8 mouse cellular contexts compared by ENCODE assay signal in genomic region chr11:94936851-94937295, GRCm38 (mm10). TPM values are rescaled to one million over a fixed set of nuclear protein-coding genes. Genes with fewer than 3 reads are reported as not detected.
DNase-seq lines count a peak whose midpoint lies in the region; ATAC-seq lines count a peak whose summit lies in the region.

No protein-coding gene starts in this region.

- H3K9me3 ChIP-seq in embryonic facial prominence, embryonic 13.5 days = no peaks in the 10 kb centered on the region
- H3K9me3 ChIP-seq in limb, embryonic 12.5 days = no peaks in the 10 kb centered on the region
- no peaks in the 10 kb centered on the region for H3K9me3 ChIP-seq in midbrain, embryonic 15.5 days

- H3K27me3 ChIP-seq in embryonic facial prominence, embryonic 13.5 days = peaks cover 2% of the 10 kb centered on the region; the same call in 1 of the 2 replicates
- H3K27me3 ChIP-seq in limb, embryonic 12.5 days = peaks cover 13% of the 10 kb centered on the region; the same call in 1 of the 2 replicates
- H3K27me3 ChIP-seq in midbrain, embryonic 15.5 days (replicated peaks) = peaks cover 56% of the 10 kb centered on the region

- peak overlapping the region; percentile 74 for H3K4me3 ChIP-seq in embryonic facial prominence, embryonic 13.5 days
- peak overlapping the region; percentile 54 for H3K4me3 ChIP-seq in limb, embryonic 12.5 days (replicated peaks)
- H3K4me3 ChIP-seq in midbrain, embryonic 15.5 days = peak overlapping the region; percentile 29

- ATAC-seq in embryonic facial prominence, embryonic 13.5 days (ENCODE audit: insufficient number of reproducible peaks, insufficient read depth, low FRiP score, low TSS enrichment, low read depth) = peak; percentile 48
- peak; percentile 90 for ATAC-seq in limb, embryonic 12.5 days (ENCODE audit: insufficient number of reproducible peaks, insufficient read depth, low FRiP score, low TSS enrichment, low read depth)
- peak; percentile 60; the same call in 1 of the 2 replicates for ATAC-seq in midbrain, embryonic 15.5 days (replicated peaks)

- 2% methylated on average over 17 of the region's 17 CpGs for WGBS in embryonic facial prominence, embryonic 13.5 days
- WGBS in limb, embryonic 12.5 days = under 1% methylated on average over 17 of the region's 17 CpGs
- WGBS in midbrain, embryonic 15.5 days = under 1% methylated on average over 17 of the region's 17 CpGs

- peak overlapping the region; percentile 90 for H3K4me2 ChIP-seq in embryonic facial prominence, embryonic 13.5 days
- peak overlapping the region; percentile 82 for H3K4me2 ChIP-seq in limb, embryonic 12.5 days
- H3K4me2 ChIP-seq in midbrain, embryonic 15.5 days = peak overlapping the region; percentile 61

- peaks cover 38% of the 10 kb centered on the region for H3K36me3 ChIP-seq in embryonic facial prominence, embryonic 13.5 days
- peaks cover 31% of the 10 kb centered on the region for H3K36me3 ChIP-seq in limb, embryonic 12.5 days
- no peaks in the 10 kb centered on the region for H3K36me3 ChIP-seq in midbrain, embryonic 15.5 days (replicated peaks)

- DNase-seq in A20 (ENCODE audit: low read depth, low spot score) = peak; percentile 88
- DNase-seq in adrenal gland, postnatal 4 days (ENCODE audit: low spot score in 2 of 2) = peak; percentile 64 to 79
- DNase-seq in heart, adult 8-10 months (ENCODE audit: low spot score) = peak; percentile 94
- DNase-seq in kidney, adult 8-10 months = peak; percentile 83 to 94
- DNase-seq in spleen, adult 18-20 months = peak; percentile 59 to 83

- peaks cover 75% of the 10 kb centered on the region for H3K4me1 ChIP-seq in embryonic facial prominence, embryonic 13.5 days
- H3K4me1 ChIP-seq in limb, embryonic 12.5 days (replicated peaks) = peaks cover 52% of the 10 kb centered on the region
- H3K4me1 ChIP-seq in midbrain, embryonic 15.5 days = peaks cover 13% of the 10 kb centered on the region

- H3K9ac ChIP-seq in embryonic facial prominence, embryonic 13.5 days = peak overlapping the region; percentile 95
- peak overlapping the region; percentile 70 for H3K9ac ChIP-seq in limb, embryonic 12.5 days (replicated peaks)
- no peak overlapping the region for H3K9ac ChIP-seq in midbrain, embryonic 15.5 days

- peak overlapping the region; percentile 98 for H3K27ac ChIP-seq in embryonic facial prominence, embryonic 13.5 days
- peak overlapping the region; percentile 89 for H3K27ac ChIP-seq in limb, embryonic 12.5 days
- no peak overlapping the region for H3K27ac ChIP-seq in midbrain, embryonic 15.5 days

RNA-seq across cellular contexts. Expression of gene Col1a1, which starts 0.8 kb away (rescaled TPM):
- total RNA-seq in adrenal gland, postnatal 4 days (2021) = 1,000 to 10,000 TPM in 1 of 2 experiments, 100 to 1,000 TPM in 1; 890 to 1,096 TPM
- 1,060 and 1,259 TPM in 2 replicates for polyA plus RNA-seq in embryonic facial prominence, embryonic 13.5 days (2015; fragmentation: Nextera tagmentation; extraction: Ambion mirVana)
- total RNA-seq in heart, adult 8-10 months (2022) = 10 to 100 TPM; 23.3 to 50.4 (median 39.8) TPM
- 290 and 351 TPM in 2 replicates for polyA plus RNA-seq in limb, embryonic 12.5 days (2016; fragmentation: Nextera tagmentation; extraction: Ambion mirVana)
- polyA plus RNA-seq in midbrain, embryonic 15.5 days (2015; fragmentation: Nextera tagmentation; extraction: Ambion mirVana) = 82.7 and 92.9 TPM in 2 replicates

RNA-seq across cellular contexts. Expression of gene Hils1, which starts 30.5 kb away (rescaled TPM):
- total RNA-seq in adrenal gland, postnatal 4 days (2021) = not detected
- polyA plus RNA-seq in embryonic facial prominence, embryonic 13.5 days (2015; fragmentation: Nextera tagmentation; extraction: Ambion mirVana) = not detected in 2 replicates
- not detected for total RNA-seq in heart, adult 8-10 months (2022)
- not detected in 2 replicates for polyA plus RNA-seq in limb, embryonic 12.5 days (2016; fragmentation: Nextera tagmentation; extraction: Ambion mirVana)
- polyA plus RNA-seq in midbrain, embryonic 15.5 days (2015; fragmentation: Nextera tagmentation; extraction: Ambion mirVana) = not detected in 2 replicates

RNA-seq across cellular contexts. Expression of gene Sgca, which starts 39.3 kb away (rescaled TPM):
- total RNA-seq in adrenal gland, postnatal 4 days (2021) = 1 to 10 TPM; 2.8 to 3.9 TPM
- polyA plus RNA-seq in embryonic facial prominence, embryonic 13.5 days (2015; fragmentation: Nextera tagmentation; extraction: Ambion mirVana) = 1.1 and 1.5 TPM in 2 replicates
- total RNA-seq in heart, adult 8-10 months (2022) = 100 to 1,000 TPM; 202 to 221 (median 208) TPM
- 2.8 and 3.0 TPM in 2 replicates for polyA plus RNA-seq in limb, embryonic 12.5 days (2016; fragmentation: Nextera tagmentation; extraction: Ambion mirVana)
- polyA plus RNA-seq in midbrain, embryonic 15.5 days (2015; fragmentation: Nextera tagmentation; extraction: Ambion mirVana) = not detected in 2 replicates

RNA-seq across cellular contexts. Expression of gene Ppp1r9b, which starts 54.0 kb away (rescaled TPM):
- total RNA-seq in adrenal gland, postnatal 4 days (2021) = 100 to 1,000 TPM; 108 to 113 TPM
- 13.2 and 13.5 TPM in 2 replicates for polyA plus RNA-seq in embryonic facial prominence, embryonic 13.5 days (2015; fragmentation: Nextera tagmentation; extraction: Ambion mirVana)
- 10 to 100 TPM; 43.9 to 47.4 (median 45.6) TPM for total RNA-seq in heart, adult 8-10 months (2022)
- polyA plus RNA-seq in limb, embryonic 12.5 days (2016; fragmentation: Nextera tagmentation; extraction: Ambion mirVana) = 12.0 and 12.6 TPM in 2 replicates
- 20.5 and 22.2 TPM in 2 replicates for polyA plus RNA-seq in midbrain, embryonic 15.5 days (2015; fragmentation: Nextera tagmentation; extraction: Ambion mirVana)
